Mouse (Mus musculus): ENCODE results near the gene Spata45. TPM values are rescaled to one million over a fixed set of nuclear protein-coding genes. Genes with fewer than 3 reads are reported as not detected.

Spata45 gene
- polyA plus RNA-seq (2016; fragmentation: Nextera tagmentation; extraction: Ambion mirVana) = 0.59 TPM in 1 of 2 replicates, not detected in the other

- ATAC-seq (ENCODE audit: insufficient number of reproducible peaks, insufficient read depth, low FRiP score, low TSS enrichment, low read depth) = no peak
- H3K9me3 ChIP-seq = no peaks in the 10 kb centered on the region
- no peak within 1 kb of the TSS for H3K9ac ChIP-seq (replicated peaks)
- no peak within 1 kb of the TSS for H3K4me2 ChIP-seq
- H3K27me3 ChIP-seq = no peaks in the 10 kb centered on the region
- WGBS = 83% methylated on average over 6 of the region's 6 CpGs
- no peak within 1 kb of the TSS for H3K4me3 ChIP-seq (replicated peaks)
- no peaks in the 10 kb centered on the region for H3K36me3 ChIP-seq
- H3K4me1 ChIP-seq (replicated peaks) = no peaks in the 10 kb centered on the region
- no peak within 1 kb of the TSS for H3K27ac ChIP-seq
These were observed at the start of gene Spata45 for GRCm38 (mm10) chr1:191036554-191037334. Gene Spata45, plus strand, starts transcription at chr1:191036639.

- Histone ChIP-seq H3K4me1 (replicated peaks) (no peaks in the 10 kb centered on the region), H3K9me3 (no peaks in the 10 kb centered on the region), H3K9ac (replicated peaks) (no peak overlapping the region), H3K27ac (no peak overlapping the region), H3K36me3 (no peaks in the 10 kb centered on the region), H3K4me3 (replicated peaks) (no peak overlapping the region), H3K4me2 (no peak overlapping the region), H3K27me3 (no peaks in the 10 kb centered on the region)
- no peak for ATAC-seq (ENCODE audit: insufficient number of reproducible peaks, insufficient read depth, low FRiP score, low TSS enrichment, low read depth)
- 87% methylated on average over 9 of the region's 9 CpGs for WGBS
These were observed 46.9 kb upstream of the Spata45 start for GRCm38 (mm10) chr1:190989437-190990082.

GRCm38 (mm10) chr1:190995548-190995947 lies 40.9 kb upstream of the Spata45 start:
- no peak overlapping the region for H3K27ac ChIP-seq
- no peak overlapping the region for H3K9ac ChIP-seq (replicated peaks)
- peaks cover 13% of the 10 kb centered on the region for H3K9me3 ChIP-seq
- no peaks in the 10 kb centered on the region for H3K4me1 ChIP-seq (replicated peaks)
- H3K4me3 ChIP-seq (replicated peaks) = no peak overlapping the region
- no peak for ATAC-seq (ENCODE audit: insufficient number of reproducible peaks, insufficient read depth, low FRiP score, low TSS enrichment, low read depth)
- H3K27me3 ChIP-seq = no peaks in the 10 kb centered on the region
- 78% methylated on average over 7 of the region's 7 CpGs for WGBS
- no peak overlapping the region for H3K4me2 ChIP-seq
- H3K36me3 ChIP-seq = no peaks in the 10 kb centered on the region

DNA sequence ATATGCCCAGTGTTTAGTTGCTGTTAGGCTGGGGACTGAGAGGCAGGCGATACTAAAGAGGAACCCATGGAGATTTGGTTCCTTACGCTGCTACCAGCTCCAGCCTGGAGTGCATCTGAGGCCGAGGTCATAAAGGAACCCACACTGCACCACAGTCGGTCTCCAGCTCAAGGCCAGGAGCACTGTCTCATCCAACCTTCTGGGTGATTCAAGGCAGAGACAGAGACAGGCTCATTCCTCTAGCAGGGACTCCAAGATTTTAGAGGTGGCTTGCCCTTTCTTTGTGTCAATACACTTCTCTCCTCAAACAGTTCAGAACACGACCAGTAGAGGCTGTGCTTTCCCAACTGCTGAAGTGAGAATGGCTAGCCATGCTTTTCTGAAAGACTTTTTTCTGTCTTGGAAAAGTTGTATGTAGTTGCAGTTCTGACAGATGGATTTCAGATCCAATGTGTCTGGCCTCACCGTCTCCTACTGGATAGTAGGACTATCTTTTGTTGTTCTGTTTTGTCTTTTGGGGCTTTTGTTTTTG lies 40.0 kb upstream of the Spata45 start:
- no peak overlapping the region for H3K4me3 ChIP-seq (replicated peaks)
- no peak overlapping the region for H3K4me2 ChIP-seq
- H3K9ac ChIP-seq (replicated peaks) = no peak overlapping the region
- ATAC-seq (ENCODE audit: insufficient number of reproducible peaks, insufficient read depth, low FRiP score, low TSS enrichment, low read depth) = no peak
- WGBS = 75% methylated on average over 6 of the region's 6 CpGs
- no peaks in the 10 kb centered on the region for H3K27me3 ChIP-seq
- H3K9me3 ChIP-seq = peaks cover 13% of the 10 kb centered on the region
- H3K4me1 ChIP-seq (replicated peaks) = no peaks in the 10 kb centered on the region
- no peak overlapping the region for H3K27ac ChIP-seq
- no peaks in the 10 kb centered on the region for H3K36me3 ChIP-seq

GRCm38 (mm10) chr1:190998027-190998426 lies 38.4 kb upstream of the Spata45 start:
- H3K27ac ChIP-seq = no peak overlapping the region
- no peak overlapping the region for H3K9ac ChIP-seq (replicated peaks)
- peaks cover 13% of the 10 kb centered on the region for H3K9me3 ChIP-seq
- no peak for ATAC-seq (ENCODE audit: insufficient number of reproducible peaks, insufficient read depth, low FRiP score, low TSS enrichment, low read depth)
- no peaks in the 10 kb centered on the region for H3K27me3 ChIP-seq
- H3K4me2 ChIP-seq = no peak overlapping the region
- no peaks in the 10 kb centered on the region for H3K4me1 ChIP-seq (replicated peaks)
- H3K36me3 ChIP-seq = no peaks in the 10 kb centered on the region
- H3K4me3 ChIP-seq (replicated peaks) = no peak overlapping the region
- WGBS = 77% methylated on average over 1 of the region's 1 CpGs

DNA sequence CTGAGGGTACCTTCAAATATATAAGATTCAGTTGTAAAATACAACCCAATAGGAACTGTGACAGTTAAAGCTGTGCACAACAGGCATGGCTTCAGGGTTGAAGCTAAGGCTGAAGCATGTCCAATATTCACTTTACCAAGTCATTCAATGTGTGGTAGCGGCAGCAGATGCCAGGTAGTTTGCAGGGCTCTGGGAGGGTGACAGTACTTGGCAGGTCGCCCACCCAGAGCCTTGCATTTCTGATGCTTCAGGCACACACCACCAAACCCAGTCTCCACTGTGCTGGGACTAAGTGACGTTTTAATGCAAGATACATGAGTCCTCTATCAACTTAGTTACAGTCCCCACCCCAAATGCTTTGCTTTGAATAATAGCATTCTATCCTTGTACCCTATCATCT lies 35.8 kb upstream of the Spata45 start:
- no peak overlapping the region for H3K4me3 ChIP-seq (replicated peaks)
- no peak overlapping the region for H3K9ac ChIP-seq (replicated peaks)
- ATAC-seq (ENCODE audit: insufficient number of reproducible peaks, insufficient read depth, low FRiP score, low TSS enrichment, low read depth) = no peak
- no peak overlapping the region for H3K4me2 ChIP-seq
- no peak overlapping the region for H3K27ac ChIP-seq
- H3K27me3 ChIP-seq = no peaks in the 10 kb centered on the region
- H3K4me1 ChIP-seq (replicated peaks) = no peaks in the 10 kb centered on the region
- 74% methylated on average over 3 of the region's 3 CpGs for WGBS
- H3K36me3 ChIP-seq = peaks cover 15% of the 10 kb centered on the region; the same call in 1 of the 2 replicates
- H3K9me3 ChIP-seq = peaks cover 13% of the 10 kb centered on the region

DNA sequence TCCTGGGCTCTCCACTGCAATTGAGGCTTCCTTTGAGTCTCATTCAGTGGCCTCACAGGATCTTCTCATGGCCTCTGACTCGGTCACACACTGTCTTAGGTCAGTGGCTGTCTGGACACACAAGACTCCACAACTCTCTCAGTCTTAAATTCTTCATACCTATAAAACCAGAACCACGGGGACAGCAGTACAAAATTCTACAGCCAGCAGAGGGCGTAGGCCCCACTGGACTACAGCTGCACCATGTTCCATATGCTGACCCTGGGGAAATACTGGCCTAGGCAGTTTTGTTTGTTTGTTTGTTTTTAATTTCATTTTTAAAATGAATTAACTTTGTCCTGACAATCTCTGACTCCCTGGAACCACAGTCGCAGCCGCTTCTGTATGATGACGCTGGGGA lies 34.2 kb upstream of the Spata45 start:
- ATAC-seq (ENCODE audit: insufficient number of reproducible peaks, insufficient read depth, low FRiP score, low TSS enrichment, low read depth) = no peak
- no peak overlapping the region for H3K27ac ChIP-seq
- 60% methylated on average over 6 of the region's 6 CpGs for WGBS

DNA sequence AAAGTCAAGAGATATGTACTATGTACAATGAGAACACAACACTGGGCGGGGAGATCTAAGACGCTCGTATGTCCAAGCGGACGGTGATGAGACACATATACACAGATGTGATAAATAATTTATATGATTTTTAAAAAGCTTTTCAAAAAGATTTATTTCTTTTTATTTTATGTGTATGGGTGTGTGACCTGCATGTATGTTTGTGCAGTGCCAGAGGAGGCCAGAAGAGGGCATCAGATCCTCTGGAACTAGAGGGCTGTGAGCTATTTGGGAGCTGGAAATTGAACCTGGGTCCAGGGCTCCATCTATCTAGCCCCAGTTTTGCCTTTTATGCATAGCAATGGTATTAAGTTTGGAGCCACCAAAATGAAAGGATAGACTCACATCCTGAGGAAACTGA lies 27.7 kb upstream of the Spata45 start:
- Histone ChIP-seq H3K9ac (replicated peaks) (no peak overlapping the region), H3K36me3 (peaks cover 75% of the 10 kb centered on the region), H3K4me2 (no peak overlapping the region), H3K4me3 (replicated peaks) (no peak overlapping the region), H3K9me3 (no peaks in the 10 kb centered on the region), H3K27me3 (no peaks in the 10 kb centered on the region), H3K4me1 (replicated peaks) (no peaks in the 10 kb centered on the region), H3K27ac (no peak overlapping the region)
- WGBS = 97% methylated on average over 5 of the region's 5 CpGs
- ATAC-seq (ENCODE audit: insufficient number of reproducible peaks, insufficient read depth, low FRiP score, low TSS enrichment, low read depth) = no peak

More for the DNA sequence above, 34.2 kb upstream of the Spata45 start:
- Histone ChIP-seq H3K4me3 (replicated peaks) (no peak overlapping the region), H3K4me1 (replicated peaks) (no peaks in the 10 kb centered on the region), H3K9ac (replicated peaks) (no peak overlapping the region), H3K9me3 (peaks cover 13% of the 10 kb centered on the region), H3K4me2 (no peak overlapping the region), H3K36me3 (peaks cover 18% of the 10 kb centered on the region), H3K27me3 (no peaks in the 10 kb centered on the region)

GRCm38 (mm10) chr1:191014271-191014670 lies 22.2 kb upstream of the Spata45 start:
- no peak overlapping the region for H3K4me2 ChIP-seq
- H3K9ac ChIP-seq (replicated peaks) = no peak overlapping the region
- H3K27ac ChIP-seq = no peak overlapping the region
- H3K4me1 ChIP-seq (replicated peaks) = no peaks in the 10 kb centered on the region
- H3K4me3 ChIP-seq (replicated peaks) = no peak overlapping the region
- H3K36me3 ChIP-seq = peaks cover 56% of the 10 kb centered on the region
- no peaks in the 10 kb centered on the region for H3K9me3 ChIP-seq
- H3K27me3 ChIP-seq = no peaks in the 10 kb centered on the region
- ATAC-seq (ENCODE audit: insufficient number of reproducible peaks, insufficient read depth, low FRiP score, low TSS enrichment, low read depth) = no peak
- 96% methylated on average over 3 of the region's 3 CpGs for WGBS

GRCm38 (mm10) chr1:191019803-191020202 lies 16.6 kb upstream of the Spata45 start:
- WGBS = 92% methylated on average over 5 of the region's 5 CpGs
- H3K4me3 ChIP-seq (replicated peaks) = no peak overlapping the region

GRCm38 (mm10) chr1:191020217-191020924 lies 16.1 kb upstream of the Spata45 start:
- H3K9ac ChIP-seq (replicated peaks) = no peak overlapping the region
- no peak overlapping the region for H3K4me3 ChIP-seq (replicated peaks)
- no peak overlapping the region for H3K27ac ChIP-seq
- WGBS = 80% methylated on average over 3 of the region's 3 CpGs
- no peaks in the 10 kb centered on the region for H3K27me3 ChIP-seq
- no peaks in the 10 kb centered on the region for H3K9me3 ChIP-seq
- no peak for ATAC-seq (ENCODE audit: insufficient number of reproducible peaks, insufficient read depth, low FRiP score, low TSS enrichment, low read depth)
- peaks cover 12% of the 10 kb centered on the region for H3K4me1 ChIP-seq (replicated peaks)
- H3K36me3 ChIP-seq = peaks cover 13% of the 10 kb centered on the region; the same call in 1 of the 2 replicates
- H3K4me2 ChIP-seq = no peak overlapping the region

More at GRCm38 (mm10) chr1:191019803-191020202, 16.6 kb upstream of the Spata45 start:
- H3K9ac ChIP-seq (replicated peaks) = no peak overlapping the region
- H3K9me3 ChIP-seq = no peaks in the 10 kb centered on the region
- no peak overlapping the region for H3K27ac ChIP-seq
- peaks cover 18% of the 10 kb centered on the region; the same call in 1 of the 2 replicates for H3K36me3 ChIP-seq
- H3K4me2 ChIP-seq = no peak overlapping the region
- peaks cover 7% of the 10 kb centered on the region for H3K4me1 ChIP-seq (replicated peaks)
- ATAC-seq (ENCODE audit: insufficient number of reproducible peaks, insufficient read depth, low FRiP score, low TSS enrichment, low read depth) = no peak
- no peaks in the 10 kb centered on the region for H3K27me3 ChIP-seq

All from limb, embryonic 12.5 days (tissue).